Comparison of ENCODE assay signal across 21 mouse cellular contexts in genomic region chr7:107712743-107713142, GRCm38 (mm10). TPM values are rescaled to one million over a fixed set of nuclear protein-coding genes. Genes with fewer than 3 reads are reported as not detected.
DNase-seq lines count a peak whose midpoint lies in the region; ATAC-seq and TF ChIP-seq lines count a peak whose summit lies in the region.
"Had no signal": no experiment of that assay in that cellular context is flagged by ENCODE, and none has a peak within 500 bp of the region (broad histone marks: within the 10 kb centered on the region; RNA-seq: fewer than 3 reads in every experiment).

No protein-coding gene starts in this region.

- H3K27me3 ChIP-seq in forebrain, postnatal 0 days (ENCODE audit: insufficient read depth, low read length) = no peaks in the 10 kb centered on the region
- H3K27me3 ChIP-seq: embryonic facial prominence, embryonic 12.5 days had no signal

- H3K9ac ChIP-seq in forebrain, postnatal 0 days = no peak overlapping the region
- H3K9ac ChIP-seq: embryonic facial prominence, embryonic 12.5 days had no signal

- H3K9me3 ChIP-seq in forebrain, postnatal 0 days (ENCODE audit: low read length) = no peaks in the 10 kb centered on the region
- H3K9me3 ChIP-seq: embryonic facial prominence, embryonic 12.5 days; heart, embryonic 10.5 days had no signal

- no peak overlapping the region for H3K4me2 ChIP-seq in forebrain, postnatal 0 days (ENCODE audit: low read depth)
- H3K4me2 ChIP-seq: embryonic facial prominence, embryonic 12.5 days had no signal

- no peak for TF ChIP-seq CTCF in forebrain, postnatal 0 days (IDR thresholded peaks at IDR 0.05; ENCODE audit: low read depth)

- H3K36me3 ChIP-seq in forebrain, postnatal 0 days (ENCODE audit: insufficient read depth) = no peaks in the 10 kb centered on the region
- H3K36me3 ChIP-seq: heart, embryonic 10.5 days had no signal

- no peak overlapping the region for H3K4me3 ChIP-seq in forebrain, postnatal 0 days (ENCODE audit: low read depth, low read length)
- H3K4me3 ChIP-seq: embryonic facial prominence, embryonic 12.5 days; heart, embryonic 10.5 days had no signal

- WGBS in forebrain, postnatal 0 days = 49% methylated on average over 6 of the region's 6 CpGs

- intact Hi-C loops in left cerebral cortex, postnatal 4 days (cut with DNase I) = no loop called here

- 0 out of 2 replicates have a peak, but pooled peaks cover 3% of the 10 kb centered on the region for H3K4me1 ChIP-seq in forebrain, postnatal 0 days (ENCODE audit: insufficient read depth)

- ATAC-seq in frontal cortex, adult (ENCODE audit: low TSS enrichment) = peak; percentile 25; the same call in 1 of the 2 replicates
- peak; percentile 47; the same call in 1 of the 2 replicates for ATAC-seq in forebrain, postnatal 0 days
- ATAC-seq: hindbrain, embryonic 16.5 days; intestine, embryonic 16.5 days; midbrain, embryonic 16.5 days had no signal

- DNase-seq in frontal cortex, postnatal 14 days (ENCODE audit: low spot score in 2 of 2) = no peak
- DNase-seq in left cerebral cortex, postnatal 4 days = peak; percentile 8
- DNase-seq in left cerebral cortex, adult 9 months (ENCODE audit: low spot score in 2 of 2) = no peak
- DNase-seq in forebrain, postnatal 0 days = no peak
- no peak for DNase-seq in left cerebral cortex, adult 18-20 months (ENCODE audit: low spot score in 2 of 2)
- DNase-seq in spleen, postnatal 36 days (ENCODE audit: low spot score in 2 of 2) = no peak
- DNase-seq: adrenal gland, adult 2 months; cerebellum, adult 18-20 months; cerebellum, postnatal 14 days; kidney, postnatal 4 days had no signal

- H3K27ac ChIP-seq in forebrain, postnatal 0 days (ENCODE audit: low read depth, low read length) = no peak overlapping the region
- H3K27ac ChIP-seq: embryonic facial prominence, embryonic 12.5 days; heart, embryonic 10.5 days; macrophage; stomach, postnatal 0 days had no signal

RNA-seq across cellular contexts. Expression of gene Cyb5r2, which starts 45.1 kb away (rescaled TPM):
- not detected for total RNA-seq in left cerebral cortex, postnatal 4 days (2021)
- total RNA-seq in forebrain, postnatal 0 days (2014; rRNA removed) = 0.15 TPM in 1 of 2 replicates, not detected in the other
- 0.18 TPM in 1 of 2 replicates, not detected in the other for polyA plus RNA-seq in forebrain, postnatal 0 days (2015; fragmentation: Nextera tagmentation; extraction: Ambion mirVana)
- total RNA-seq in left cerebral cortex, adult 18-20 months (2021) = not detected
- total RNA-seq: adrenal gland, adult 2 months; hematopoietic stem cell, adult 5-6 weeks; liver, adult 2 months had no signal
- polyA plus RNA-seq: adrenal gland, adult 2 months; macrophage; midbrain, embryonic 16.5 days; small intestine, adult 2 months had no signal
